Comparison of ENCODE assay signal across 32 mouse cellular contexts in the genomic region with DNA sequence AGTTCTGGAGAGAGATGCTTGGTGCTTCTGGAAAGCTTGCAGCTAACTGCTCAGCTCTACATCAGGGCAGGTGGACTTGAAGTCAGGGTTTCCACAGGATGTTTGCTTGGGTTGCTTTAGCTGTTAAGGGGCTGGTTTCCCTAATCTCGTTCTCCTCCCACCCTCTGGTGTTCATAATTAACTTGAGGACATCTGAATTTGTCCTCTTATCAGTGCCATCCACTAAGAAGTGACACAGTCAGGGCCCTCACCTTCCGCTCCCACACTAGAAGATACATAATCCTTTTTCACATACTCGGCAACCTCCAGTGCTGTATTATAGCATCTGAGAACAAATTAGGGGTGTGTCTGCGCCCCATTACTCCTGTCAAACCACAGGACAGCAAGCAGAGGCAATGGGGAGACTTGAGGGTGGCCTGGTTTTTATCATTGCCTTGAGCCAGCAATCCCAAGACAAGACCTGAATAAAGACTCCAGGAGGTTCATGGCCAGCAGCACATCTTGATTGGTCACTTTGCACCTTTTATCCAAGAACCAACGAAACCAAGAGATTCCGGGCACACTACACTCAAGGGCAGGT. TPM values are rescaled to one million over a fixed set of nuclear protein-coding genes. Genes with fewer than 3 reads are reported as not detected.
DNase-seq lines count a peak whose midpoint lies in the region; ATAC-seq and TF ChIP-seq lines count a peak whose summit lies in the region.
"Had no signal": no experiment of that assay in that cellular context is flagged by ENCODE, and none has a peak within 500 bp of the region (broad histone marks: within the 10 kb centered on the region; RNA-seq: fewer than 3 reads in every experiment).

No protein-coding gene starts in this region.

- no peak overlapping the region for H3K4me2 ChIP-seq in heart, embryonic 12.5 days
- no peak overlapping the region for H3K4me2 ChIP-seq in heart, postnatal 0 days (ENCODE audit: low read depth, low read length)
- H3K4me2 ChIP-seq in liver, embryonic 12.5 days = no peak overlapping the region

- H3K27ac ChIP-seq in heart, embryonic 12.5 days (ENCODE audit: poor library complexity, severe bottlenecking) = 0 out of 2 replicates have a peak overlapping the region, but pooled peaks have one; percentile 19
- peak overlapping the region; percentile 73; the same call in 1 of the 2 replicates for H3K27ac ChIP-seq in heart, postnatal 0 days (ENCODE audit: low read depth)
- H3K27ac ChIP-seq in embryonic fibroblast, embryonic 13.5 days (ENCODE audit: insufficient read depth, low read length) = no peak overlapping the region
- H3K27ac ChIP-seq in left cerebral cortex, adult 2 months = no peak overlapping the region
- H3K27ac ChIP-seq in liver, embryonic 12.5 days = no peak overlapping the region
- H3K27ac ChIP-seq: hindbrain, embryonic 12.5 days; hindbrain, postnatal 0 days; intestine, embryonic 15.5 days; limb, embryonic 13.5 days; liver, embryonic 13.5 days; midbrain, embryonic 15.5 days; stomach, postnatal 0 days had no signal

- H3K9me3 ChIP-seq in heart, embryonic 12.5 days (replicated peaks) = no peaks in the 10 kb centered on the region
- no peaks in the 10 kb centered on the region for H3K9me3 ChIP-seq in heart, postnatal 0 days (replicated peaks; ENCODE audit: control insufficient read depth, low read length)
- H3K9me3 ChIP-seq in liver, embryonic 12.5 days (replicated peaks) = no peaks in the 10 kb centered on the region
- H3K9me3 ChIP-seq: hindbrain, embryonic 12.5 days; intestine, embryonic 15.5 days; limb, embryonic 13.5 days; liver, embryonic 13.5 days; megakaryocyte, embryonic 14.5 days; midbrain, embryonic 15.5 days had no signal

- H3K9ac ChIP-seq in heart, embryonic 12.5 days = no peak overlapping the region
- no peak overlapping the region for H3K9ac ChIP-seq in heart, postnatal 0 days (replicated peaks; ENCODE audit: low read depth, low read length)
- no peak overlapping the region for H3K9ac ChIP-seq in liver, embryonic 12.5 days
- H3K9ac ChIP-seq: hindbrain, embryonic 12.5 days; intestine, embryonic 15.5 days; limb, embryonic 13.5 days; liver, embryonic 13.5 days; midbrain, embryonic 15.5 days had no signal

- H3K4me1 ChIP-seq in heart, embryonic 12.5 days (replicated peaks) = peaks cover 99% of the 10 kb centered on the region
- H3K4me1 ChIP-seq in heart, postnatal 0 days (ENCODE audit: control insufficient read depth, insufficient read depth) = peaks cover 76% of the 10 kb centered on the region
- no peaks in the 10 kb centered on the region for H3K4me1 ChIP-seq in embryonic fibroblast, embryonic 13.5 days (ENCODE audit: control insufficient read depth, insufficient read depth, low read length)
- H3K4me1 ChIP-seq in liver, embryonic 12.5 days = peaks cover 48% of the 10 kb centered on the region
- H3K4me1 ChIP-seq: intestine, embryonic 15.5 days; midbrain, embryonic 15.5 days had no signal

- 0 out of 2 replicates have a peak, but pooled peaks have one; percentile 10 for TF ChIP-seq POLR2A in embryonic fibroblast, embryonic 13.5 days (IDR thresholded peaks at IDR 0.05; ENCODE audit: low read depth, low read length)

- ATAC-seq in heart, embryonic 12.5 days (ENCODE audit: insufficient number of reproducible peaks, low FRiP score) = no peak
- ATAC-seq in heart, postnatal 0 days (ENCODE audit: insufficient read depth, low read depth) = no peak
- no peak for ATAC-seq in liver, embryonic 12.5 days
- ATAC-seq: CD4-positive, CD25-positive, alpha-beta regulatory T cell, adult 4 months; forebrain, embryonic 14.5 days; hindbrain, postnatal 0 days; intestine, embryonic 15.5 days; lung, postnatal 0 days; midbrain, embryonic 15.5 days; Patski had no signal

- H3K27me3 ChIP-seq in heart, embryonic 12.5 days (replicated peaks) = peaks cover 26% of the 10 kb centered on the region; the same call in 1 of the 2 replicates
- peaks cover 5% of the 10 kb centered on the region; the same call in 1 of the 2 replicates for H3K27me3 ChIP-seq in heart, postnatal 0 days (ENCODE audit: control insufficient read depth, insufficient read depth, low read length)
- peaks cover 44% of the 10 kb centered on the region for H3K27me3 ChIP-seq in liver, embryonic 12.5 days (replicated peaks)
- H3K27me3 ChIP-seq: Patski had no signal

- WGBS in heart, embryonic 12.5 days = 50% methylated on average over 6 of the region's 6 CpGs
- 56% methylated on average over 6 of the region's 6 CpGs for WGBS in heart, postnatal 0 days
- WGBS in liver, embryonic 12.5 days (ENCODE audit: insufficient replicate concordance) = 54% methylated on average over 6 of the region's 6 CpGs

- TF ChIP-seq EP300 in heart, postnatal 0 days (IDR thresholded peaks at IDR 0.05; ENCODE audit: low read depth) = no peak

- no peak for TF ChIP-seq CTCF in heart, postnatal 0 days (IDR thresholded peaks at IDR 0.05; ENCODE audit: low read depth)
- TF ChIP-seq CTCF in embryonic fibroblast, embryonic 13.5 days (IDR thresholded peaks at IDR 0.05; ENCODE audit: borderline replicate concordance, insufficient read depth, low read length) = no peak
- no peak for TF ChIP-seq CTCF in left cerebral cortex, adult 2 months (IDR thresholded peaks at IDR 0.05)

- no peak overlapping the region for H3K4me3 ChIP-seq in heart, embryonic 12.5 days
- no peak overlapping the region for H3K4me3 ChIP-seq in heart, postnatal 0 days (ENCODE audit: low read depth, low read length)
- no peak overlapping the region for H3K4me3 ChIP-seq in embryonic fibroblast, embryonic 13.5 days (ENCODE audit: insufficient read depth, low read length)
- no peak overlapping the region for H3K4me3 ChIP-seq in left cerebral cortex, adult 2 months
- no peak overlapping the region for H3K4me3 ChIP-seq in liver, embryonic 12.5 days
- H3K4me3 ChIP-seq: intestine, embryonic 15.5 days; limb, embryonic 13.5 days; megakaryocyte, embryonic 14.5 days had no signal

- no peak for DNase-seq in heart, postnatal 14 days
- no peak for DNase-seq in heart, postnatal 0 days (ENCODE audit: low spot score)
- DNase-seq in heart, postnatal 10 days = no peak
- DNase-seq in left cerebral cortex, adult 2 months (ENCODE audit: extremely low spot score in 1 of 2, low spot score in 2 of 2) = no peak
- DNase-seq: adrenal gland, postnatal 14 days; cerebellum, adult 11 months; cerebellum, adult 9-10 months; cerebellum, postnatal 36 days; gastrocnemius, postnatal 25 days; heart, adult 18-20 months; kidney, adult 2 months; kidney, postnatal 36 days; liver, embryonic 13.5 days; lung, adult 18-20 months; lung, postnatal 4 days; spleen, adult 18-20 months; thymus, adult 2 months; thymus, postnatal 36 days had no signal

- H3K36me3 ChIP-seq in heart, embryonic 12.5 days = peaks cover 54% of the 10 kb centered on the region
- peaks cover 44% of the 10 kb centered on the region for H3K36me3 ChIP-seq in heart, postnatal 0 days (replicated peaks; ENCODE audit: control insufficient read depth, insufficient read depth, low read length)
- H3K36me3 ChIP-seq in liver, embryonic 12.5 days = peaks cover 30% of the 10 kb centered on the region

- intact Hi-C loops in heart, postnatal 14 days (cut with DNase I) = no loop called here
- intact Hi-C loops in heart, postnatal 10 days (cut with DNase I) = no loop called here
- intact Hi-C loops in left cerebral cortex, adult 2 months (cut with DNase I) = no loop called here

RNA-seq across cellular contexts. Expression of a gene that starts 15.3 kb away (rescaled TPM):
- 27.6 and 30.8 TPM in 2 replicates for polyA plus RNA-seq in heart, embryonic 12.5 days (2016; fragmentation: Nextera tagmentation; extraction: Ambion mirVana)
- 10 to 100 TPM; 17.6 to 18.1 TPM for total RNA-seq in heart, postnatal 14 days (2021)
- 36.8 and 37.4 TPM in 2 replicates for total RNA-seq in heart, postnatal 0 days (2014; rRNA removed; ENCODE audit: low replicate concordance)
- polyA plus RNA-seq in heart, postnatal 0 days (2015; fragmentation: Nextera tagmentation; extraction: Ambion mirVana) = 26.0 and 26.5 TPM in 2 replicates
- 10 to 100 TPM; 19.9 to 20.8 TPM for total RNA-seq in heart, postnatal 10 days (2021)
- polyA plus RNA-seq in embryonic fibroblast, embryonic 13.5 days (2011; ENCODE audit: insufficient read length, low read depth, missing spikeins) = 17.5 and 20.1 TPM in 2 replicates
- 10 to 100 TPM; 25.6 to 26.1 TPM for total RNA-seq in left cerebral cortex, adult 2 months (2021)
- 11.2 and 11.5 TPM in 2 replicates for polyA plus RNA-seq in liver, embryonic 12.5 days (2016; fragmentation: Nextera tagmentation; extraction: Ambion mirVana)

RNA-seq across cellular contexts. Expression of a gene that starts 38.7 kb away (rescaled TPM):
- 26.5 and 28.4 TPM in 2 replicates for polyA plus RNA-seq in heart, embryonic 12.5 days (2016; fragmentation: Nextera tagmentation; extraction: Ambion mirVana)
- 10 to 100 TPM; 22.0 to 28.0 TPM for total RNA-seq in heart, postnatal 14 days (2021)
- total RNA-seq in heart, postnatal 0 days (2014; rRNA removed; ENCODE audit: low replicate concordance) = 90.4 and 94.8 TPM in 2 replicates
- polyA plus RNA-seq in heart, postnatal 0 days (2015; fragmentation: Nextera tagmentation; extraction: Ambion mirVana) = 43.1 and 63.4 TPM in 2 replicates
- 10 to 100 TPM; 33.2 to 36.7 TPM for total RNA-seq in heart, postnatal 10 days (2021)
- polyA plus RNA-seq in embryonic fibroblast, embryonic 13.5 days (2011; ENCODE audit: insufficient read length, low read depth, missing spikeins) = 9.7 and 12.5 TPM in 2 replicates
- 10 to 100 TPM; 55.5 to 59.1 TPM for total RNA-seq in left cerebral cortex, adult 2 months (2021)
- polyA plus RNA-seq in liver, embryonic 12.5 days (2016; fragmentation: Nextera tagmentation; extraction: Ambion mirVana) = 14.3 and 16.9 TPM in 2 replicates

RNA-seq across cellular contexts. Expression of a gene that starts 38.7 kb away (rescaled TPM):
- polyA plus RNA-seq in heart, embryonic 12.5 days (2016; fragmentation: Nextera tagmentation; extraction: Ambion mirVana) = 1.1 and 1.5 TPM in 2 replicates
- under 1 TPM; 0.10 to 0.19 TPM for total RNA-seq in heart, postnatal 14 days (2021)
- 0.62 TPM in 1 of 2 replicates, not detected in the other for total RNA-seq in heart, postnatal 0 days (2014; rRNA removed; ENCODE audit: low replicate concordance)
- 0.26 and 0.33 TPM in 2 replicates for polyA plus RNA-seq in heart, postnatal 0 days (2015; fragmentation: Nextera tagmentation; extraction: Ambion mirVana)
- total RNA-seq in heart, postnatal 10 days (2021) = under 1 TPM; 0.12 to 0.22 TPM
- not detected in 2 replicates for polyA plus RNA-seq in embryonic fibroblast, embryonic 13.5 days (2011; ENCODE audit: insufficient read length, low read depth, missing spikeins)
- total RNA-seq in left cerebral cortex, adult 2 months (2021) = 1 to 10 TPM; 4.8 to 4.9 TPM
- 0.07 and 0.13 TPM in 2 replicates for polyA plus RNA-seq in liver, embryonic 12.5 days (2016; fragmentation: Nextera tagmentation; extraction: Ambion mirVana)

RNA-seq across cellular contexts. Expression of a gene that starts 44.5 kb away (rescaled TPM):
- 8.5 and 11.6 TPM in 2 replicates for polyA plus RNA-seq in heart, embryonic 12.5 days (2016; fragmentation: Nextera tagmentation; extraction: Ambion mirVana)
- total RNA-seq in heart, postnatal 14 days (2021) = 10 to 100 TPM in 1 of 2 experiments, 1 to 10 TPM in 1; 3.9 to 14.1 TPM
- 26.3 and 44.3 TPM in 2 replicates for total RNA-seq in heart, postnatal 0 days (2014; rRNA removed; ENCODE audit: low replicate concordance)
- 7.0 and 8.2 TPM in 2 replicates for polyA plus RNA-seq in heart, postnatal 0 days (2015; fragmentation: Nextera tagmentation; extraction: Ambion mirVana)
- 10 to 100 TPM; 11.0 to 13.0 TPM for total RNA-seq in heart, postnatal 10 days (2021)
- polyA plus RNA-seq in embryonic fibroblast, embryonic 13.5 days (2011; ENCODE audit: insufficient read length, low read depth, missing spikeins) = not detected in 2 replicates
- 10 to 100 TPM; 88.5 to 98.9 TPM for total RNA-seq in left cerebral cortex, adult 2 months (2021)
- polyA plus RNA-seq in liver, embryonic 12.5 days (2016; fragmentation: Nextera tagmentation; extraction: Ambion mirVana) = 5.3 and 5.7 TPM in 2 replicates

RNA-seq across cellular contexts. Expression of a gene that starts 54.5 kb away (rescaled TPM):
- 208 and 213 TPM in 2 replicates for polyA plus RNA-seq in heart, embryonic 12.5 days (2016; fragmentation: Nextera tagmentation; extraction: Ambion mirVana)
- 100 to 1,000 TPM; 150 to 151 TPM for total RNA-seq in heart, postnatal 14 days (2021)
- total RNA-seq in heart, postnatal 0 days (2014; rRNA removed; ENCODE audit: low replicate concordance) = 301 and 362 TPM in 2 replicates
- polyA plus RNA-seq in heart, postnatal 0 days (2015; fragmentation: Nextera tagmentation; extraction: Ambion mirVana) = 145 and 147 TPM in 2 replicates
- total RNA-seq in heart, postnatal 10 days (2021) = 100 to 1,000 TPM; 162 to 173 TPM
- 91.5 and 99.2 TPM in 2 replicates for polyA plus RNA-seq in embryonic fibroblast, embryonic 13.5 days (2011; ENCODE audit: insufficient read length, low read depth, missing spikeins)
- total RNA-seq in left cerebral cortex, adult 2 months (2021) = 100 to 1,000 TPM; 445 to 469 TPM
- 200 and 207 TPM in 2 replicates for polyA plus RNA-seq in liver, embryonic 12.5 days (2016; fragmentation: Nextera tagmentation; extraction: Ambion mirVana)

Comparison
In these comparisons a context has a peak if more than half of its experiments do, and no peak if none do; other contexts are left out.
1. H3K27ac ChIP-seq: peak in heart, embryonic 12.5 days (single experiment) and heart, postnatal 0 days (single experiment); none in embryonic fibroblast, embryonic 13.5 days (single experiment), left cerebral cortex, adult 2 months (single experiment) and liver, embryonic 12.5 days (single experiment).